Mouse (Mus musculus) bone marrow, adult 2 months (tissue): ENCODE results near the gene Ncan. TPM values are rescaled to one million over a fixed set of nuclear protein-coding genes. Genes with fewer than 3 reads are reported as not detected.
A peak's percentile ranks its signal among the peaks of the same experiment; 100 is the strongest.
"Not testable (repeated sequence)": the region's sequence is repeated elsewhere in the genome, so short reads cannot be mapped to it uniquely, and the experiment has no call there.

Source experiments
- H3K27ac ChIP-seq: fragments of 200-500 bp; 2 replicates; pipeline ENCODE4 v1.5.1; 2012; ENCODE audit warnings: low read depth, mild to moderate bottlenecking, control low read depth, inconsistent platforms, low read length; ENCODE audit not compliant: control insufficient read depth, poor library complexity, insufficient read depth
- H3K4me1 ChIP-seq: fragments of 200-500 bp; 2 replicates; pipeline ENCODE4 v1.6.1; 2011; ENCODE audit warnings: low read length; ENCODE audit not compliant: control insufficient read depth, insufficient read depth
- H3K4me3 ChIP-seq: fragments of 200-500 bp; replicated peaks from 2 replicates; pipeline ENCODE3; 2011; ENCODE audit warnings: mild to moderate bottlenecking, low read depth, low read length, control low read depth; ENCODE audit not compliant: control insufficient read depth
- CTCF ChIP-seq: fragments of 200-500 bp; IDR thresholded peaks from 2 replicates; pipeline ENCODE4 v1.5.1; 2011; ENCODE audit warnings: low read length, control low read depth; ENCODE audit not compliant: control insufficient read depth, insufficient read depth
- POLR2A ChIP-seq: fragments of 200-500 bp; IDR thresholded peaks from 2 replicates; pipeline ENCODE4 v1.6.1; 2011; ENCODE audit warnings: low read depth, mild to moderate bottlenecking, control low read depth, low read length, borderline replicate concordance; ENCODE audit not compliant: control insufficient read depth
- WGBS: fragments of 180-500 bp; shearing (Covaris S2); methylation state at CpG from one replicate; pipeline ENCODE4 v1.1.7; 2018; 5-methylcytosine and 5-hydroxymethylcytosine counted together
- polyA plus RNA-seq: library from polyadenylated mRNA; stranded (reverse); fragments of >200 nt; gene quantifications from 2 replicates; pipeline ENCODE4 v1.2.4, GENCODE M21; 2011; ENCODE audit warnings: low replicate concordance; ENCODE audit not compliant: missing spikeins, insufficient read depth, insufficient read length

The Ncan gene
- polyA plus RNA-seq, 1 experiment, result 0.50 TPM

GRCm38 (mm10) chr8:70084191-70085065 is 36.2 kb downstream of the Ncan start:
- H3K27ac ChIP-seq, result no peak overlapping the region
- TF ChIP-seq CTCF, result no peak
- TF ChIP-seq POLR2A, result 0 out of 2 replicates have a peak, but pooled peaks have one; percentile 9
- no peaks in the 10 kb centered on the region for H3K4me1 ChIP-seq
- WGBS, result 3% methylated on average over 71 of the region's 71 CpGs
- H3K4me3 ChIP-seq, result no peak overlapping the region

- Histone ChIP-seq H3K4me3 (no peak within 1 kb of the TSS), H3K27ac (no peak within 1 kb of the TSS), H3K4me1 (no peaks in the 10 kb centered on the region)
- 2% methylated on average over 26 of the region's 26 CpGs for WGBS
- TF ChIP-seq CTCF (no peak), POLR2A (no peak)
Measured at GRCm38 (mm10) chr8:70083285-70083684, 37.4 kb downstream of the Ncan start, which contains the start of gene Hapln4. TSS of gene Hapln4 (plus strand) at chr8:70083457.

DNA sequence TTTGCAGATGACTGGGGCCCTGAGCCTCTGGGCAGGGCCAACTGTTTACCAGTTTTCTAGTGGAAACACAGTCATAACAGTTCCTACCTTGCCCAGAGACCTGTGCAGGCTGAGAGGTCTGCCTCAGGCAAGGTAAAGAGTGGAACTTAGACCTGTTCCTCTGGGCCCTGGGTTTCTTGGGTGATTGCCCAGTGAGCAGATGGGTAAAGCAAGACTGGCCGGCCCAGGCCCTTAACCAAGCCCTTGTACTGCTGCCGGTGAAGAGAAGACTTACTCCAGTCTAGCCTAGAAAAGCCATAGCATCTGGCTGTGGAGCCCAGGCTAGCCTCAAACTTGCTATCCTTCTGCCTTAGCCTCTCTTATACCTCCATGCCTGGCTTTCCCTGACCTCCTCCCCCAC is 38.7 kb downstream of the Ncan start:
- no peak for TF ChIP-seq CTCF
- no peak for TF ChIP-seq POLR2A
- H3K27ac ChIP-seq, result no peak overlapping the region
- no peaks in the 10 kb centered on the region for H3K4me1 ChIP-seq
- H3K4me3 ChIP-seq, result no peak overlapping the region
- 92% methylated on average over 2 of the region's 2 CpGs for WGBS

- no peak for TF ChIP-seq POLR2A
- TF ChIP-seq CTCF, result no peak
- 3% methylated on average over 1 of the region's 1 CpGs for WGBS
- H3K27ac ChIP-seq, result no peak overlapping the region
- no peaks in the 10 kb centered on the region for H3K4me1 ChIP-seq
- no peak overlapping the region for H3K4me3 ChIP-seq
Measured at GRCm38 (mm10) chr8:70073682-70074081, 47.0 kb downstream of the Ncan start.

DNA sequence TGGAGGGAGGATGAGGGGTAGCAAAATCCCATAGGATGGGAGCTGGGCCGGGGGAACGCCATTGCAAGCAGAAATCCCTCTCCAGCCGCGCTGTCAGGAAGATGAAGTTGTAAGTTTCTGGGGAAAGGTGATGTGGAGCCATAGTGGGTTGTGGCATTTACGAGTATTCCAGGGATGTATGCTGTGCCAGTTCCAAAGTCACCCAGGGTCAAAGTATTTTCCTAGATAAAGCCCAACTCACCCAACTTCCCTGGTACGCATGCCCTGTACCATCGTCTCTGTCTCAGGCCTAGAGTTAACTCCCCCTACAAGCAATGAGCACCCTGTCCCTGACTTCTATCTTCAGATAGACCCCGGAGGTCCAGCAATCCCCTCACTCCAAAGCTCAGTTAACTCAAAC is 47.6 kb downstream of the Ncan start:
- Histone ChIP-seq H3K4me3 (no peak overlapping the region), H3K4me1 (no peaks in the 10 kb centered on the region), H3K27ac (no peak overlapping the region)
- TF ChIP-seq CTCF (no peak), POLR2A (no peak)
- WGBS, result 61% methylated on average over 8 of the region's 8 CpGs

DNA sequence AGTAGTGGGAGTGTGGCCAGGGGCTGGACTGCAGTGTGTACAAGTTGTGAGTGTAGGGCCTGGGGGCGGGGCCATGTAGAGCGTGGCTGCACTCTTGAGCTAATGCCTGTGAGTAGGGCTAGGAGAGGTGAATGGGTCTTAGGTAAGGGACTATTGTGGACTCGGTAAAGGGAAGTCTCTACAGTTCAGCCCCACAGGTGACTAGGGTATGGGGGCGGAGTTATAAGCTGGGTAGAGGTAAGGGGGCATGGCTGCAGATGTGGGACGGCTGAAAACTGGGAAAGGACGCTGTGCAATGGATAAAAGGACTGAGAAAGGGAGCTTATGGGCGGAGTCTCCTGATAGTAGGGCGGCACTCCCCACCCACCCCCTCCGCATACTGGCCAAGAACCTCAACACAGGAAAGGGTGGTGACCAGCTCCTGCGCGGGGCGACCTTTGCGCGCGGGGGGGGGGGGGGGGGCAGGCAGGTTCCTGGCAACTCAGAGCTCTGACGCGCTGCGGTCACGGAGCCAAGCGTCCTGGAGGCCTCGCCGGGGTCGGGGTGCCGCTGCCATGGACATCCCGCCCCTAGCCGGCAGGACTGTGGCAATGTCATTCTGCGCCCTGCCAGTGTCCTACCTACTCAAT is 48.1 kb downstream of the Ncan start, which contains the start of gene Tm6sf2:
Tm6sf2 (plus strand) TSS at position 484 of the 629 bp plus-strand sequence.
- no peak within 1 kb of the TSS for H3K27ac ChIP-seq
- H3K4me1 ChIP-seq, result no peaks in the 10 kb centered on the region
- WGBS, result 13% methylated on average over 26 of the region's 27 CpGs
- no peak within 1 kb of the TSS for H3K4me3 ChIP-seq
- TF ChIP-seq CTCF (no peak), POLR2A (no peak)

- WGBS, result 84% methylated on average over 2 of the region's 2 CpGs
- Histone ChIP-seq H3K4me1 (no peaks in the 10 kb centered on the region), H3K4me3 (no peak overlapping the region), H3K27ac (no peak overlapping the region)
- no peak for TF ChIP-seq POLR2A
- no peak for TF ChIP-seq CTCF
Measured at GRCm38 (mm10) chr8:70071836-70072440, 48.7 kb downstream of the Ncan start.

DNA sequence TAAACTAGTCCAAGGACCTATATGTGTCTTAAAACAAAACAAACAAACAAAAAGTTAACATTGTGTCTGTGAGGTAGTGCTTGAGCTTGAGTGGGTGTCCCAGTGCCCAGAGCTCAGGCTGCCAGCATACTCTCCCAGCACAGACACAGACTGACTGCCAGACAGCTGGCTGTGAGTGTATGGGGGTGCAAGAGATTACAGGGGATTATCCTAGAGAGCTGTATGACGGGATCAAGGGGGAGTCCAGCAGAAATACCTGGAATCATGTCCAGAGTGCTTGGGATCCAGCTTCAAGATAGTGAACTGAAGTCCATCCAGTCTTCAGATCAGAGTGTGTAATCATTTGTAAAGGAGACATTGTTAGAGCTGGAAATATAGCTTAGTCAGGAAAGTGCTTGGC is 63.0 kb downstream of the Ncan start:
- TF ChIP-seq CTCF, result no peak
- TF ChIP-seq POLR2A, result no peak
- Histone ChIP-seq H3K4me1 (no peaks in the 10 kb centered on the region), H3K27ac (no peak overlapping the region), H3K4me3 (no peak overlapping the region)
- WGBS, result 91% methylated on average over 1 of the region's 1 CpGs

GRCm38 (mm10) chr8:70050434-70050833 is 70.2 kb downstream of the Ncan start:
- not testable (repeated sequence) for H3K27ac ChIP-seq, H3K4me3 ChIP-seq, H3K4me1 ChIP-seq
- 86% methylated on average over 5 of the region's 5 CpGs for WGBS
